Mouse (Mus musculus) testis, adult 2 months (tissue): Measurements from ENCODE around the gene Myo6. TPM values are rescaled to one million over a fixed set of nuclear protein-coding genes. Genes with fewer than 3 reads are reported as not detected.

Source experiments
- H3K27ac ChIP-seq: fragments of 200-500 bp; 2 replicates; pipeline ENCODE4 v1.5.1; 2012; ENCODE audit warnings: low read depth, low read length; ENCODE audit not compliant: control insufficient read depth, insufficient read depth
- H3K27me3 ChIP-seq: fragments of 200-500 bp; 2 replicates; pipeline ENCODE4 v1.6.1; 2012; ENCODE audit warnings: mild to moderate bottlenecking, low read length, moderate library complexity; ENCODE audit not compliant: control insufficient read depth, insufficient read depth
- H3K36me3 ChIP-seq: fragments of 200-500 bp; 2 replicates; pipeline ENCODE4 v1.6.1; 2012; ENCODE audit warnings: mild to moderate bottlenecking, low read length; ENCODE audit not compliant: control insufficient read depth, insufficient read depth
- H3K4me1 ChIP-seq: fragments of 200-500 bp; 2 replicates; pipeline ENCODE4 v1.6.1; 2012; ENCODE audit warnings: low read length; ENCODE audit not compliant: control insufficient read depth, insufficient read depth
- H3K4me3 ChIP-seq: fragments of 200-500 bp; 2 replicates; pipeline ENCODE4 v1.5.1; 2012; ENCODE audit warnings: low read depth, mild to moderate bottlenecking, low read length, moderate library complexity, mixed read lengths; ENCODE audit not compliant: control insufficient read depth
- CTCF ChIP-seq: fragments of 200-500 bp; IDR thresholded peaks from 2 replicates; pipeline ENCODE4 v1.5.1; 2012; ENCODE audit warnings: low read depth, mild to moderate bottlenecking, inconsistent platforms, low read length, moderate library complexity; ENCODE audit not compliant: control insufficient read depth, insufficient read depth, insufficient replicate concordance
- POLR2A ChIP-seq: fragments of 200-500 bp; IDR thresholded peaks from 2 replicates; pipeline ENCODE4 v1.6.1; 2012; ENCODE audit warnings: low read depth, mild to moderate bottlenecking, inconsistent platforms, low read length, moderate library complexity; ENCODE audit not compliant: control insufficient read depth
- polyA plus RNA-seq: library from polyadenylated mRNA; depleted of rRNA; stranded (reverse); fragments of >200 nt; gene quantifications from 2 replicates; pipeline ENCODE4 v1.2.3, GENCODE M21; 2012

Gene Myo6
- polyA plus RNA-seq, 1 experiment = 6.7 TPM

DNA sequence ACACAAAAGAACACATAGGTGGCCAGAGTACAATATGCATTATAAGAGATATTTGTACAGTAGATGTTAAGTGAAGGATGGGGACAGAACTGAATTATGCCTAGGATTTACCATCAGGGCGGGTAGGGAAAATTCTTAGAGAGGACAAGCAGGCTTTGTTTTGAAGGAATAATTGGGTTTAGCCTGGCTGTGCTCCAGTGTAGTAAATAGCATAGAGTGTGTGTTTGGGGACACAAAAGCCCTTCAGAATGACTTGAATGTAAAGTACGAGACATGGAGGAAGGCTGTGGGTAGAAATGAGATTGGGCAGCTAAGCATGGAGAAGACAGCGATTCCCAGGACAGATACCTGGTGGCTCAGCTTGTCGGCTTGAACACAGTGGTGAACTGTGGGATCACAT is 3.4 kb upstream of the Myo6 start:
- H3K4me3 ChIP-seq = no peak overlapping the region
- H3K27me3 ChIP-seq = no peaks in the 10 kb centered on the region
- no peak for TF ChIP-seq POLR2A
- no peaks in the 10 kb centered on the region for H3K36me3 ChIP-seq
- H3K4me1 ChIP-seq = peaks cover 3% of the 10 kb centered on the region; the same call in 1 of the 2 replicates
- no peak overlapping the region for H3K27ac ChIP-seq

DNA sequence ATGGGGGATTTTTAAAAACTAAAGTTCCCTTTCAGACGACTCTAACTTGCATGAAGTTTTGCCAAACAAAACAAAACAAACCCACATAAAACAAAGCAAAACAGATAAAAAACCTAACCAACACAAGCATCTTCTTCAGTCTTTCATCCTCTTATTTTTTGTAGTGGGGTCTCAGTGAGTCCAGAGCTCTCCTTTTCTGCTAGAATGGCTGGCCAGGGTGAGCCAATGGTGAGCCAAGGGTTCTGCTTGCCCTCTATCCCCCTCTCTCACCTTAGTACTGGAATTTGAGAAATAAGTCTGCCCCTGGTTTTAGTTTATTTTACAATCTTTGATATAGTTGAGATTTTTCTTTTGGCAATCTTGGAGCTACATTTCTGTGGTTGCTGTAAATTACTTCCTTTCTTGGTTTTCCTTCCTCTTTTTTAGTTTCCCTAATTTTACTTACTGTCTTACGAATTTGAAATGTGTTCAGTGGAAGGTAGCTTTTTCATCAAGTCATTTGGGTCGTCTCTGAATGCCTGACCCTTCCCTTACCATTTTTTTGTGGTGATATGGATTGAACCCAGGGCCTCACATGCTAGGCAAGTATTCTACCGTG is 1.6 kb upstream of the Myo6 start:
- Histone ChIP-seq H3K4me3 (no peak overlapping the region), H3K27me3 (no peaks in the 10 kb centered on the region), H3K27ac (no peak overlapping the region), H3K4me1 (peaks cover 3% of the 10 kb centered on the region; the same call in 1 of the 2 replicates), H3K36me3 (no peaks in the 10 kb centered on the region)
- TF ChIP-seq CTCF = no peak
- TF ChIP-seq POLR2A = no peak

DNA sequence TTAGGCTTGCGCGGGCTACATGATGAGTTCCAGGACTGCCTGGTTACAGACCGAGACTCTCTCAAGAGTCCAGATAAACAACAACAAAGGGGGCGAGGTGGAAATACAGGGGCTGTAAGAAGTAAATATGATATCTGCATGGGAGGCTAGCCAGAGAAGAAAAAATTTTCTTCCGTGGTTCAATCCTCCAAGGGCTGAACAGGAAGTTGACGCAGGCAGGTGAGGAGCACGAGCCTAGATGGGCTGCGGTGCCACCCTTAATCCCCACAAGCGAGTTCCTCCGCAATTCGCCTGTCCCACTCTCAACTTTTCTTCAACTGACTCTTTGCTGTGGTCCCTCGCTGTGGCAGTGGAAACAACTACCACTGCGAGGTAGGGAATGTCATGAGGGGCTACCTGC is 640 bp upstream of the Myo6 start:
- TF ChIP-seq CTCF = no peak
- TF ChIP-seq POLR2A = no peak
- Histone ChIP-seq H3K4me1 (peaks cover 3% of the 10 kb centered on the region; the same call in 1 of the 2 replicates), H3K27me3 (no peaks in the 10 kb centered on the region), H3K27ac (peak overlapping the region; percentile 63; the same call in 1 of the 2 replicates), H3K4me3 (peak overlapping the region; percentile 87), H3K36me3 (no peaks in the 10 kb centered on the region)

DNA sequence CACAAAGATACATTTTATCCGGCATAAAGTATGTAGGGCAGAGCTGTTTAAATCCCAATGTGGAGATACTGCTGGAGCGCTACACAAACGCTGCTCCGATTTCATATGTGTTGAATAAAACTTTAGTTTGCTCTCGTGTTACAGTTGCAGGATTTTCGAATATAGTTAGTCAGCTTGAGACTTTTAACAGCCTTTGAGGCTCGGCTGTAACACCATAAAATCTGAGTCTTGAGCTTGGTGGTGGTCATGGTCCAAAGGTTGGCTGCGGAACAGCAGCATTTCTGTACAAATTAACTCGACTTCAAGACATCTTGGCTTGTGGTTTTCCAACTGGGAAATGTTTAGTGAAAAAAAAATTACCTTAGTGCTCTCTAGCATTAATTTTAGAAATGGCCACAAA is 859 bp downstream of the Myo6 start:
- TF ChIP-seq POLR2A (no peak), CTCF (no peak)
- peak overlapping the region; percentile 31; the same call in 1 of the 2 replicates for H3K4me3 ChIP-seq
- no peaks in the 10 kb centered on the region for H3K27me3 ChIP-seq
- H3K36me3 ChIP-seq = no peaks in the 10 kb centered on the region
- peaks cover 3% of the 10 kb centered on the region; the same call in 1 of the 2 replicates for H3K4me1 ChIP-seq
- no peak overlapping the region for H3K27ac ChIP-seq

DNA sequence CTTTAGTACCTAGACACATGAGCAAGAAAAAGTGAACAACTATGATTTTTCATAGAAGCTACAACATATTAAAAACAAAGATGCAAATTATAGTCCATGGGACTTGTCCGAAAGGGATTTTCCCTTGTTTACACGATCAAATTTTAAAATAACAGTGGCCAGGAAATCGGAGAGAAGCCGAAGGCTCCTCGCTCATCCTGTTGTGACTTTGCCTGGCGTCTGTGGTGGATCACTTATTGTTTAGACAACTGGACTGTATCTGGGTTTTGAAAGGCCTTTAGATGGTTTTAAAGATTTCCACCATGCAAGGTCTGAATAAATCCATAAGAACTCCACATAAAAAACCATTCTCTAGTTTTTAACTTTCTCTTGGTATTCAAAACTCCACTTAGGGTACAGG is 1.6 kb downstream of the Myo6 start:
- TF ChIP-seq CTCF (no peak), POLR2A (no peak)
- Histone ChIP-seq H3K27me3 (no peaks in the 10 kb centered on the region), H3K4me1 (peaks cover 3% of the 10 kb centered on the region; the same call in 1 of the 2 replicates), H3K4me3 (no peak overlapping the region), H3K27ac (no peak overlapping the region), H3K36me3 (no peaks in the 10 kb centered on the region)

DNA sequence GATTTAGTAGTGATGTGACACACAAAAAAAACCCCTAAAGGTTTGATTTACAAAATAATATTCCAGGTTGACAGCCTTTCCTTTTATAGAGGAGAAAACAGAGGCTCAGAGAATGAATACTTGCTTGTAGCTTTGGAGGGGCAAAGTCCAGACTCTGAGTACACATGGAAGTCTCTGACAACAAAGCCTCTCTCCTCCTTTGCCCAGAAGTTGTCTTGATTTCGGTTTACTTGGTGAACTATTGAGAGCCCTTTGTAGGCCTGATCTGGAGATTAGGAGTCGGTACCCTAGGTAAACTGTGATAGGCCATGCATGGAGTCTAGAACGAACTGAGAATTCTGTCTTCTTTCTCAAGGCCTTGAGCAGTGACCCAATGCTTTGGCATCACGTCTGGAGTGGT is 2.3 kb downstream of the Myo6 start:
- H3K4me3 ChIP-seq = no peak overlapping the region
- H3K36me3 ChIP-seq = no peaks in the 10 kb centered on the region
- H3K27me3 ChIP-seq = no peaks in the 10 kb centered on the region
- H3K27ac ChIP-seq = no peak overlapping the region
- no peak for TF ChIP-seq POLR2A
- no peak for TF ChIP-seq CTCF
- peaks cover 3% of the 10 kb centered on the region; the same call in 1 of the 2 replicates for H3K4me1 ChIP-seq

DNA sequence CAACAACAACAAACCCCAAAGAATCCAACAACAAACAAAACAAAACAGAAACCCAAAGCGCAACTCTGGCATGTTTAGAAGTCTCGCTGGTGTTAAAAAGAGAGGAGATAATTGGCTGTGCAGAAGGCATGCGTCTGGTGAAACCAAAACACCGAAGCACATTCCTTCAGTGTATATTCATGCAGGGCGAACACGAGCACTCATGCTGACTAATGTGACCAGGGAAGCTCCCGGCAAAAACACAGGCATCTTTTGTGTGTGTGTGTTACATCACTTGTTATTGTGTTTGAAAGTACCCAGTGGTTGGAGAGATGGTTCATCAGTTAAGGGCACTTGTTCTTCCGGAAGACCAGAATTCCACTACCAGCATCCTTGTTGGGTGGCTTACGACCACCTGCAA is 4.7 kb downstream of the Myo6 start:
- Histone ChIP-seq H3K4me1 (no peaks in the 10 kb centered on the region; the same call in 1 of the 2 replicates), H3K27ac (no peak overlapping the region), H3K4me3 (no peak overlapping the region), H3K36me3 (no peaks in the 10 kb centered on the region), H3K27me3 (no peaks in the 10 kb centered on the region)
- TF ChIP-seq POLR2A (no peak), CTCF (no peak)
